Mouse (Mus musculus): Measurements from ENCODE around the gene Il6st.

DNA sequence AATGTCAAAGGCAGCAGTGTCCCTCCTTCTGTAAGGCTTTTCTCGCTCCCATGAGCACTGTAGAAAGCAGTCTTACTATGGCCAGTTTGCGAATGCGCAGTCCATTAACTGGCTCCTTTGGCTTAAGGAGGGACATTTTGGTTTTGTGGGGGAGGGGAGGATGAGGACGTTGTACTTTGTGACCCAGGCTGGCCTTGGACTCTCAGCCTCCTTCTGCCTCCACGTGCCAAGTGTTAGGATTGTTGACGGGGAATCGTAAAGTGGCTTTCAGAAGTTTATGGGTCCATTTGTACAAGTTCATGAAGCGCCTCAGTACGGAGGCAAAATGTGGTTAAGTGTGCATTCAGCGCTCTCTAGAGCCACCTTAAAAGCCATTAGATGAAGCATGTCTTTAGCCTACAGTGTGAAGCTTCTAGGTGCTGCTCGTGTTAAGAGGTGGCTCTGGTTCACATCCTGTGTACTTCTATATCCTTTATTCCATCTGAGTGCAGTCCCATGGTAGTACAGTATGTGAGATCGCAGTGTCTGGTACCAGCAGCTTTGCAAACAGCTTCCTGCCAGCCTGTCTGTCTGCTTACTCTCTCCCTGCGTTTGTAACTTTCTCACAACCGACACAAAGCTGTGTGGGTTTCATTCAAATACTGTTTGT lies 27.9 kb downstream of the Il6st start:
- no peak for TF ChIP-seq CTCF (conservative IDR thresholded peaks at IDR 0.05; ENCODE audit: low read length)
- TF ChIP-seq POU5F1 (IDR thresholded peaks at IDR 0.05; ENCODE audit: borderline replicate concordance, low read length): no peak
- TF ChIP-seq NANOG (IDR thresholded peaks at IDR 0.05; ENCODE audit: borderline replicate concordance, low read length): no peak
